Mouse (Mus musculus): ENCODE measurements at regions not wholly inside any gene's neighbourhood (a gene's known extent, or its start where the extent isn't known, plus 50 kb on each side); places are given as distances from the start of the nearest gene placed in this dataset.

DNA sequence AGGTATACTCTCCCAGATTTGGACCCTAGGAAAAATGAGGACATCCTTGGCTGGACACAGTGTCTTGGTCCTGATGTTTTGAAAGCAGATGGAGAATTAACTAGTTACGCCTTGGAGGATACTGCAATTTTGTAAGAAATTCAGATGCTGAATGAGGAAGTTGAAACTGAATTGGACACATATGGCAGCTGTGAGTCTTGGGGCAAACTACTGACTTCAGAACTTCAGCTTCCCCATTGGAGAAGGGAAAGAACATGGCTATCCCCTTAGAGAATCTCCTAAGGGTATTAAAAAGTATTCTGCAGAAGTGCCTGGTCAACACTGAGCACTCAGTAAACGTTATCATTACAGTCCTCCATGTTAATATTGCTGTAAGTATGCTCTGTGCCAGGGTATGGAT, 283.9 kb downstream of the Maf start:
- DNase-seq = no peak

DNA sequence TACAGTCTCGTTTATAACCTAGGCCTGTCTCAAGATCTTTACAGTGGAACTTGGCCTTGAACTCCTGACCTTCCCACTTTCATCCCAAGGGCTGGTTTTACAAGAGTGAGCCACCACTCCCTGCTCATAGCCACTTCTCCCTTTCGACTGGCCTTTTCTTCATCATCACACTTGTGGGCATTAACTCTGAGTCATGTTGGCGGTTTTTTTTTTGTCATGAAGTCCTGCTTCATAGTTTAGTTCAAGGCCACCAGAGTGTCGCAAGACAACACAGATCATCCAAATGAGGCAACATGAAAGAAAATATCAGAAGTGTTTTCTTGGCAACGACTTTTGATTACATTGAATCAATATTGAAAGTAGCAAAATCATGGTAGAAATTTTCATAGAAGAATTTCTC, 284.5 kb downstream of the Maf start:
- no peak for DNase-seq

GRCm38 (mm10) chr8:115420536-115420935, 287.1 kb downstream of the Maf start:
- no peak for DNase-seq

- no peak for DNase-seq
Measured at GRCm38 (mm10) chr8:115420131-115420530, 287.5 kb downstream of the Maf start.

GRCm38 (mm10) chr8:115418056-115418455, 289.5 kb downstream of the Maf start:
- DNase-seq = no peak

DNA sequence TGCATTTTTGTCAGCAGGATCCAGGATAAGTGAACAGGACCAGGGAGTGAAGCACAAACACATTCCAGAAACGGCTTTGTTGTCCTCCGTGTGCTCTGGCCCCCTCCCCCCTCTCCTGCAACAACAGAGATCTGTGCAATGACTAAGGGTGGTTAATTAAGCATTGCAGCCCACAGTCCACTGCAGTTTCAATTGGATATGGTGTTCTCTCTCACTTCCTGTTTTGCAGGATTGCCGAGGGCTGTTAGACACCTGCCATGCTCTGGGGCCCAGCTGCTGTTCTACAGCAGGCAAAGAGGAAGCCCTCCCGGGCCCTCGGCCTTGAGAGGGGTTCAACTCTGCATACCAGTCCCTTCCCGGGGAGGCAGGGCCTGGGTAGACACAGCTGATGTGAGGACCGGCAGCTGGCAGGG, 293.5 kb downstream of the Maf start:
- no peak for DNase-seq

DNA sequence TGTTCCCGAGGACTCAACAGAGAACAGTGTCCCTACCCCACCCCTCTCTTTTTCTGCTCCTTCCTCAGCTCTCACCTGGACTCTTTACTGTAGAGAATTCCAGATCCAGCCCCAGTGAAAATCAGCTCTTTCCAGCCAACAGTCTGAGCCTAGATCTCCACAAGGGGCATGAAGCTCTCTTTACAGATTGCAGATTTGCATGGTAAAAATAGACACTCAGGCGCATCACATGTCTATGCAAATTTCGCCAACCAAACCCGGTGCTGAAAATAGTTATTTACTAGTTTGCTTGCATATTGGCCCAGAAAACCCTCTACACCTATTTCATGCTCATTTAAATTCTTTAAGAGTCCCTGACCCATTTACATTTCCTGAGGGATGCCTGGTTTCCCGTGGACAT, 295.8 kb downstream of the Maf start:
- peak; percentile 46 for DNase-seq

- DNase-seq = no peak
Measured at GRCm38 (mm10) chr8:115411061-115411460, 296.5 kb downstream of the Maf start.

- no peak for DNase-seq
Measured at GRCm38 (mm10) chr8:115410191-115410590, 297.4 kb downstream of the Maf start.

DNA sequence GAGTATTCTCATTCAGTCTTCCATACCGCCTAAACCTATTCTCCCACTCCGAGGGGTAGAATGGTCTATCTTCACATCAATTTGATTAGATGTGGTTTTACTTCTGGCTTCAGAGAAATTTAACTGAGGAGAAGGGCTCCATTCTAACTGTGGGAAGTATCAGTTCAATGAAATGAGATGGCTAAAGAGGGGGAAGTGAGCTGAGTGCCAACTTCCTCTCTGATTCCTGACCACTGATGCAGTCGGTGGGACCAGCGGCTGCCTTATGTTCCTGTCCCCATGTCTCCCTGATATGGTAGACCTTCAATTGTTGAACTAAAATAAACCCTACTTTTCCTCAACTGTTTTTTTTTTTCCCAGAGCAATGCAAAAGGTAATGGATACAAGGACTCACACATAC, 300.1 kb downstream of the Maf start:
- DNase-seq = no peak

DNA sequence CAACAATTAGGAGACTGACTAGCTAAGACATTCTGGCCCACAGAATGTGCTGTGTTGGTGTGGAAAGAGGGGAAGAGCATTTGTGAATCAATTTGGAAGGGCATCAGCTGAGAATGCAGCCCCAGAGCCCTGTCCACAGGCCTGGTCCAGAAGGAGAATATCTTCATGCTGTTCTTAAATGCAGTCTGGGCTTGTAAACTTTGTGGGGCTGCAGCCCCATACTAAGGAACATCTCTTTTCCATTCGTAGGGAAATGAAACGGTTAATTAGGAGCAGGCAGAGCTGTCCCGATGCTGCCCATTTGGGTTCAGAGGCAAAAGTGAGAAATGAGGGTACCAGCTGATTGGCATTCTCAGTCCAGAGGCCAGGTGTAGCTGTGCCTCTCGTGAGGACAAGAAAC, 304.0 kb downstream of the Maf start:
- no peak for DNase-seq

DNA sequence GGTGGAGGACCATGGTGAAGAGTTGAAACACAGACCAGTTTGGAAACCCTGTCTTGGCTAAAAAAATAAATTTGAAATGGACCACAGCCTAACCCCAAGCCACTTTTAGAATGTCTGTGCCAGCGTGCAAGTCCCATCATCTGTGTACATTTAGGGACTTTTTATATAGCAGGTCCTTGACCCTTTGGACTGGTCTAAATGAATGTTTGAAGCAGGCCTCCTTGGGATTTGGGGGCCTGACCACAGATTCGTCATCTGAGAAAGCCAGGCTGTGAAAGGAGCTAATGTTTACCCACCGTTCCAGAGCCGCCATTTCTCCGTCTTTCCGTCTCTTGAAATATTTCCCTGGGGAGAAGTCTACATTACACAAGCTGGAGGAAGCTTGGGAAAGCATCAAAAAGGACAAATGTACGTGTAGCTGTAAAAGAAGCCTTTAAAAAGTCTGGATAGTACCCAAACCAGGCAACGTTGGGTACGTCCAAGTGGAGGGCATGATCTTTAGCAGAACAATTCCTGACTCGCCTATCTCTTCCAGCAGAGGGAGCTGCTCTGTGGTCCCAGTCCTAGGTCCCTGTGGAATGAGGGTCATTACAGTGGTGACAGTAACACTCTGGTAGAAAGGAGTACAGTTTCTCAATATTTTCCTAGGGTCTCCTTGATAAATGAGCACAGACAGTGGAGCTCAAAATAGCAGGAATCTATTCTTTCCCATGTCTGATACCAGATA, 305.0 kb downstream of the Maf start:
- peak; percentile 51 for DNase-seq
